13 mouse cellular contexts compared by ENCODE assay signal in genomic region chr2:165769375-165769948, GRCm38 (mm10).
DNase-seq lines count a peak whose midpoint lies in the region; ATAC-seq and TF ChIP-seq lines count a peak whose summit lies in the region.
"Had no signal": no experiment of that assay in that cellular context is flagged by ENCODE, and none has a peak within 500 bp of the region (broad histone marks: within the 10 kb centered on the region; RNA-seq: fewer than 3 reads in every experiment).

No protein-coding gene starts in this region.

- H3K27me3 ChIP-seq in neural tube, embryonic 11.5 days (ENCODE audit: control insufficient read depth, insufficient read depth, low read length): no peaks in the 10 kb centered on the region
- H3K27me3 ChIP-seq in forebrain, embryonic 15.5 days: no peaks in the 10 kb centered on the region
- no peaks in the 10 kb centered on the region for H3K27me3 ChIP-seq in limb, embryonic 14.5 days (ENCODE audit: control insufficient read depth, insufficient read depth, low read length)
- H3K27me3 ChIP-seq: CH12.LX had no signal

- H3K9ac ChIP-seq in neural tube, embryonic 11.5 days (ENCODE audit: low read length): no peak overlapping the region
- no peak overlapping the region for H3K9ac ChIP-seq in forebrain, embryonic 15.5 days (replicated peaks)
- 0 out of 2 replicates have a peak overlapping the region, but pooled peaks have one; percentile 7 for H3K9ac ChIP-seq in limb, embryonic 14.5 days (ENCODE audit: low read depth, low read length, severe bottlenecking)

- no peak overlapping the region for H3K4me3 ChIP-seq in neural tube, embryonic 11.5 days (ENCODE audit: low read depth, low read length)
- H3K4me3 ChIP-seq in forebrain, embryonic 15.5 days: no peak overlapping the region
- no peak overlapping the region for H3K4me3 ChIP-seq in limb, embryonic 14.5 days (replicated peaks; ENCODE audit: low read length)

- TF ChIP-seq POLR2A in limb, embryonic 14.5 days (IDR thresholded peaks at IDR 0.05; ENCODE audit: borderline replicate concordance, extremely low read depth, insufficient read depth, insufficient read length): no peak

- H3K27ac ChIP-seq in neural tube, embryonic 11.5 days (ENCODE audit: low read depth, low read length): peak overlapping the region; percentile 67; the same call in 1 of the 2 replicates
- peak overlapping the region; percentile 37; the same call in 1 of the 2 replicates for H3K27ac ChIP-seq in forebrain, embryonic 15.5 days (replicated peaks)
- no peak overlapping the region for H3K27ac ChIP-seq in limb, embryonic 14.5 days (replicated peaks; ENCODE audit: low read depth, low read length)

- no peaks in the 10 kb centered on the region for H3K9me3 ChIP-seq in neural tube, embryonic 11.5 days (ENCODE audit: control insufficient read depth, low read length)
- H3K9me3 ChIP-seq in forebrain, embryonic 15.5 days: no peaks in the 10 kb centered on the region
- no peaks in the 10 kb centered on the region for H3K9me3 ChIP-seq in limb, embryonic 14.5 days (ENCODE audit: control insufficient read depth, low read length)

- H3K36me3 ChIP-seq in neural tube, embryonic 11.5 days (ENCODE audit: control insufficient read depth, insufficient read depth, low read length): no peaks in the 10 kb centered on the region
- H3K36me3 ChIP-seq in forebrain, embryonic 15.5 days: no peaks in the 10 kb centered on the region
- no peaks in the 10 kb centered on the region; the same call in 1 of the 2 replicates for H3K36me3 ChIP-seq in limb, embryonic 14.5 days (ENCODE audit: control insufficient read depth, insufficient read depth, low read length)

- H3K4me2 ChIP-seq in neural tube, embryonic 11.5 days (ENCODE audit: low read depth): no peak overlapping the region
- H3K4me2 ChIP-seq in forebrain, embryonic 15.5 days (replicated peaks): no peak overlapping the region
- H3K4me2 ChIP-seq in limb, embryonic 14.5 days (replicated peaks; ENCODE audit: low read depth, low read length, severe bottlenecking): no peak overlapping the region

- DNase-seq in neural tube, embryonic 11.5 days (ENCODE audit: low spot score): peak; percentile 49
- DNase-seq in neural tube, embryonic 10.5 days (ENCODE audit: extremely low spot score, low spot score): no peak
- no peak for DNase-seq in limb, embryonic 14.5 days (ENCODE audit: low spot score)
- DNase-seq in testis, postnatal 10 days (ENCODE audit: low spot score): peak; percentile 67
- no peak for DNase-seq in right cerebral cortex, postnatal 14 days
- DNase-seq in spleen, adult 12 weeks (ENCODE audit: low spot score): no peak
- DNase-seq in layer of hippocampus, postnatal 10 days (ENCODE audit: low spot score in 2 of 2): no peak
- DNase-seq: heart, postnatal 14 days; kidney, adult 8-10 months; lung, postnatal 36 days; thymus, postnatal 4 days had no signal

- no peak for ATAC-seq in neural tube, embryonic 11.5 days (ENCODE audit: insufficient read depth, low FRiP score, low TSS enrichment)
- ATAC-seq in forebrain, embryonic 15.5 days (replicated peaks): no peak
- ATAC-seq in limb, embryonic 14.5 days (ENCODE audit: low FRiP score, low read depth): no peak

- WGBS in neural tube, embryonic 11.5 days: 53% methylated on average over 10 of the region's 10 CpGs
- WGBS in forebrain, embryonic 15.5 days: 16% methylated on average over 10 of the region's 10 CpGs
- 40% methylated on average over 8 of the region's 10 CpGs for WGBS in limb, embryonic 14.5 days

- H3K4me1 ChIP-seq in neural tube, embryonic 11.5 days (ENCODE audit: control insufficient read depth, insufficient read depth, low read length): no peaks in the 10 kb centered on the region
- H3K4me1 ChIP-seq in forebrain, embryonic 15.5 days: peaks cover 10% of the 10 kb centered on the region; the same call in 1 of the 2 replicates
- no peaks in the 10 kb centered on the region for H3K4me1 ChIP-seq in limb, embryonic 14.5 days (ENCODE audit: control insufficient read depth, insufficient read depth, low read length)

Comparison
In these comparisons a context has a peak if more than half of its experiments do, and no peak if none do; other contexts are left out.
1. DNase-seq: peak in neural tube, embryonic 11.5 days (single experiment) and testis, postnatal 10 days (single experiment); none in neural tube, embryonic 10.5 days (single experiment), limb, embryonic 14.5 days (single experiment), right cerebral cortex, postnatal 14 days (single experiment), spleen, adult 12 weeks (single experiment) and layer of hippocampus, postnatal 10 days (0 of 2).